Mouse (Mus musculus): ENCODE measurements around the gene Mylpf.
"Not testable (repeated sequence)": the region's sequence is repeated elsewhere in the genome, so short reads cannot be mapped to it uniquely, and the experiment has no call there.

The Mylpf gene

DNA sequence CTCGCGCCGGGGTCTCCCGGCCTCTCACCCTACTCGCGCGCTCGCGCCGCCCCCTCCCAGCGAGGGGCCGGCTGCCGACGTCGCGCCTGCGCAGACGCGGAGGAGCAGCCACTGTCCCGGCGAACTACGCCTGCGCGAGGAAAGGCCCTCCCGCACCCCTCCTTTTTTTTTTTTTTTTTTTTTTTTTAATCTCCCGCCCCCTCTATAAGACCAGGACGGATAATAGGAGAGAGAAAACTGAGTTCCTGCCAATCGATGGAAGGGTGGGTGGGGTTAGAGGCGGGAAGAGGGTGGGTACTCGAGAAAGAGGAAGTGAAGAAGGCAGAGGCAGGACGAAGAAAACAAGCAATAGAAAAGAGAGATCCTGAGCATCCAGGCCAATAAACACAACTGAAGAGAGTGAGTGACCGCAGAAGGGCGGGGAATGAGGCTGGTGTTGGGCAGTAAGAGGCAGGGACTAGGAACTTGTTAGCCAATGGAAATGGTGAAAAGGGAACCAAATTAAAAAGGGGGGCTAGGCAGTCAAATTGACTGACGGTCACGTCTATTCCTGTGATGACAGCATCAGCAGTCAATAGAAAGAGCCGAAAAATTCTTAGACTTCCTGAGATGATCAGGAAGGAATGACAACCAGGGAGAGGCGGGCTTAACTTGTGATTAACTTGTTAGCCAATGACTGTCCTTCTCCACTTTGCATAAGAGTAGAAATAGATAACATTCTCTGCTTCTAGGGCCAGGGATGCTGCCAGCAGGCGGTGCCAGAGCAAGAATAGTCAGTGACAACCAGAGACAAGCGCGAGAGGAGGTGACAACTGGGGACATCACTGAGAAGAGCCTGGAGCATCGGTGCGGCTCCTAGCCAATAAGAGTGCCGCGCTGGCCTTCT lies at the start of gene Mylpf:
TSS of gene Mylpf (plus strand) at position 338 of the 886 bp plus-strand sequence.
- DNase-seq (ENCODE audit: low spot score) = peak; percentile 67

GRCm38 (mm10) chr7:127162546-127162945 lies 46.1 kb upstream of the Mylpf start:
- no peak for DNase-seq (ENCODE audit: low spot score)

DNA sequence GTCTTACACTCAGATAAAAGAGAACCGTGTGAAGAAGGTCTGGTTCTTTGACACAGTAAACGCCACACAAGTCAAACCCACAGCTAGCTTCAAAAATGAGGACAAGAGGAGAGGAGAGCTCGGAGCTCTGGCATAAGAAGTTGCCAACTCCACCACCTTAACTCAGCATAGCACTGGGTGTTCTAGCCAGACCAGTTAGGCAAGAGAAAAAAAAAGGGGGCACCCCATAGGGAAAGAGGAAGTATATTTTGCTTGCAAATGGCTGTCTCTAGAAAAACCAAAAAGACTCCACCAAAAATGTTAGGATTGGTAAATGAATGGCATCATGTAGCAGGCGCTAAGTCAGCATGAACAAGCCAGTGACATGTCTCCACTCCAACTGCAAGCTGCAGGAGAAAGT lies 44.7 kb upstream of the Mylpf start:
- DNase-seq (ENCODE audit: low spot score) = no peak

GRCm38 (mm10) chr7:127165607-127166493 lies 42.8 kb upstream of the Mylpf start:
- DNase-seq (ENCODE audit: low spot score) = no peak

GRCm38 (mm10) chr7:127166501-127166900 lies 42.2 kb upstream of the Mylpf start:
- DNase-seq (ENCODE audit: low spot score) = no peak

GRCm38 (mm10) chr7:127176937-127177336 lies 31.8 kb upstream of the Mylpf start:
- DNase-seq (ENCODE audit: low spot score) = no peak

GRCm38 (mm10) chr7:127180783-127181182 lies 27.9 kb upstream of the Mylpf start:
- DNase-seq (ENCODE audit: low spot score) = no peak

DNA sequence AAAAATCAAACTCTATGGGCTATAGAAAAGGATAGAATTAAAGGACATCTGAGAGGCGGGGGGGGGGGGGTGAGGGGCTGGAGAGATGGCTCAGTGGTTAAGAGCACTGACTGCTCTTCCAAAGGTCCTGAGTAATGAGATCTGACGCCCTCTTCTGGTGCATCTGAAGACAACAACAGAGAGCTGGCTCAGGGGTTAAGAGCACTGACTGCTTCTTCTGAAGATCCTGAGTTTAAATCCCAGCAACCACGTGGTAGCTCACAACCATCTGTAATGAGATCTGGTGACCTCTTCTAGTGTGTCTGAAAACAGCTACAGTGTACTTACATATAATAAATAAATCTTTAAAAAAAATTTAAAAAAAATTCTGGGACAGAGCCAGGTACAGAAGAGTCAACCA lies 27.0 kb upstream of the Mylpf start:
- DNase-seq (ENCODE audit: low spot score) = not testable (repeated sequence)

DNA sequence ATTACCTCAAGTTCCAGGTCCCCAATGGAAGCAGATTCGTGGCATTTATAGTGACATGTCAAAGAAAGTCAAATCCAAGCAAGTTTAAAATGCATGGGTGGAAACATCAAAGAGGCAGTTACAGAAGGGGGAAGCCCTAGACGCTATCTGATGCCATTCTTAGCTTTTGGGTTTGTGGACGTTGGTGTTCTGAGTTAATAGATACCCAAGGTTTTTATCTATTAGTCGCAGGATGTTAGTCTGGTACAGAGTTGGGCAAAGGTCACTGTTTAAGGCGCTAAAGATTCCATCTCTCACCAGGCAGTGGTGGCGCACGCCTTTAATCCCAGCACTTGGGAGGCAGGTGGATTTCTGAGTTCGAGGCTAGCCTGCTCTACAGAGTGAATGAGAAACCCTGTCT lies 25.3 kb upstream of the Mylpf start:
- DNase-seq (ENCODE audit: low spot score) = no peak

DNA sequence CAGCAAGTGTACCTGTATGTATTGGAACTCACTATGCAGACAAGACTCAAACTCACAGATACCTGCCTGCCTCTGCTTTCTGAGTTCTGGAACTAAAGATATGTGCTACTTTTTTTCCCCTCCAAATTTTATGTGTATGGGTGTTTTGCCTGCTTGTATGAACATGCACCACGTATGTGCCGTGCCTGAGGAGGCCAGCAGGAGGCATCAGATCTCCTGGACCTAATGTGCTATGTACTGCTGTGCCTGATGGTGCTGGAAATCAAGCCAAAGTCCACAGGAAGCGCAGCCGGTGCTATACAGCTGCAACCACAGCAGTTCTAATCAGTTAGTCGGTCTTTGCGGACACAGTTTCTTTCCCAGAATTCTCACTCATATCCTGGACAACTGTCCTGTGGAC lies 24.9 kb upstream of the Mylpf start:
- DNase-seq (ENCODE audit: low spot score) = no peak

GRCm38 (mm10) chr7:127184720-127185119 lies 24.0 kb upstream of the Mylpf start:
- DNase-seq (ENCODE audit: low spot score) = no peak

GRCm38 (mm10) chr7:127185601-127186000 lies 23.1 kb upstream of the Mylpf start:
- DNase-seq (ENCODE audit: low spot score) = no peak

- DNase-seq (ENCODE audit: low spot score) = no peak
Measured at GRCm38 (mm10) chr7:127187351-127187750, 21.3 kb upstream of the Mylpf start.

- no peak for DNase-seq (ENCODE audit: low spot score)
Measured at GRCm38 (mm10) chr7:127188305-127189276, 20.1 kb upstream of the Mylpf start.

DNA sequence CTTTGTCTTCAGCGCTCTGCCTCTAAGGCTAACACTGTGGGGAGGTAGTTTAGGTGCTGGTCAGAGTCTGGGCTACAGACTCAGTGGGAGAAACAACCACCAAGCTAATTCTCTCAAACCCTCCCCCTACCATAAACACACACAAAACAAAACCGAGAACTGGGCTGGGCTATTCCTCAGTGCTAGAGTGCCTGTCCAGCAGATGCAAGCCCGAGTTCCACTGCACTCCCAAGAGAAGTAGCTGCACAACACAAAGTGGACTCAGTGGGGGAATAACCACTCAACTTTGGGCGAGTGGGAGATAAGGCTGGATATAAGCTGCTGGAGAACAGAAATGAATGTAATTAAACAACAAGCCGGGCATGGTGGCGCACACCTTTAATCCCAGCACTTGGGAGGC lies 18.0 kb upstream of the Mylpf start:
- DNase-seq (ENCODE audit: low spot score) = no peak

DNA sequence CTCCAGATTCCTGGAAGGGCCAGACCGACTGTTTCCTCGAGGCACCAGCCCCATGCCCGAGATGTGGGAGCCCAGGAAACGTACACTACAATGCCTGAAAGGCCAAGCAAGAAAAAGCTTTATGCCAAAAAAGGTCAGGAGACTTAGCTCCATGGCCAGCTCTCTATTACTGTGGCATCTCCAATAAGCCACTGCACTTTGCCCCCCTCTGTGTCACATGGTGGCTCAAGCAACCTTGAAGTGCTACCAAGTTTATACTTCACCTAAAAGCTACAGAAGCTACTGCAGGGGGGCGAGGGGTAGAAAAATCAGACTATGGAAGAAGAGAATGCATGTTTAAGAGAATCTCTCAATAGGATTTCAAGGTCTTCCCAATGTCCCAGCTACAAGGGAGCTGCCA lies 15.7 kb upstream of the Mylpf start:
- no peak for DNase-seq (ENCODE audit: low spot score)

GRCm38 (mm10) chr7:127194011-127194632 lies 14.6 kb upstream of the Mylpf start:
- DNase-seq (ENCODE audit: low spot score) = no peak

- no peak for DNase-seq (ENCODE audit: low spot score)
Measured at GRCm38 (mm10) chr7:127194633-127195029, 14.1 kb upstream of the Mylpf start.

DNA sequence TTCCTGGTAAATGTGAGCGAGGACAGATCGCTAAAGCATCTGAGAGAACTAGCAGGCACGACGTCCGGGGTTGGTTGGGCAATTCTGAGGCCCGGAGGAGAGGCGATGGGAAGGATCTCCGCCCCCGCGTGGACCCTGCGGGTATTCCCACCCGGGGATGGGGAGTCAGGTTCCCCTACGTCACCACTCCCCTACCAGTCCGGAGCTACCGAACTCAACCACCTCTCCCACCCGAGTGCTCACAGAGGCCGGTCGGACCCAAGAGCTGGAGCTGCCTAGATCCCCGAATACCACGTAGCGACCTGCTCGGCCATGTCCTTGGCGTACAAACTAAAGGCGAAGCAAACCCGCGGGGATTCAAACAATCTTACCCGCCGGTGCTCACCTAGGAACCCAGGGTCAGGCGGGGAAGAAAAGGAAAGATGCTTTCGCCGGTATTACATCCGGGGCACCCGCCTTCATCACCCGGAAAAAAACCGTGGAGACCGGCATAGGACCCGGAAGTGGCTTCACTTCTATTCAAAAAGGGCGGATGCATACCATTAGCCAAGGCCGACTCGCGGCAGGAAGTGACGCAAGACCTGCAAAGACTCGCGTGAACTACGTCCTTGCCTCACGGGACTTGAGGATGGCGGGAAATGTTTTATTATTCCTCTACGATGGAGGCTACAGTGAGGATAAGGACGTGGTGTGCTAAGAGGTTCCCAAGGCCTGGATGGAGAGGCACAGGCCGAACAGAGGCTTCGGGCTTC lies 13.0 kb upstream of the Mylpf start, which contains the start of gene Cd2bp2:
TSS of gene Cd2bp2 (minus strand) at position 507 of the 752 bp plus-strand sequence.
- DNase-seq (ENCODE audit: low spot score) = peak; percentile 84

GRCm38 (mm10) chr7:127196484-127196883 lies 12.2 kb upstream of the Mylpf start:
- DNase-seq (ENCODE audit: low spot score) = no peak
